Mouse (Mus musculus): Measurements from ENCODE around the gene Prss44.

DNA sequence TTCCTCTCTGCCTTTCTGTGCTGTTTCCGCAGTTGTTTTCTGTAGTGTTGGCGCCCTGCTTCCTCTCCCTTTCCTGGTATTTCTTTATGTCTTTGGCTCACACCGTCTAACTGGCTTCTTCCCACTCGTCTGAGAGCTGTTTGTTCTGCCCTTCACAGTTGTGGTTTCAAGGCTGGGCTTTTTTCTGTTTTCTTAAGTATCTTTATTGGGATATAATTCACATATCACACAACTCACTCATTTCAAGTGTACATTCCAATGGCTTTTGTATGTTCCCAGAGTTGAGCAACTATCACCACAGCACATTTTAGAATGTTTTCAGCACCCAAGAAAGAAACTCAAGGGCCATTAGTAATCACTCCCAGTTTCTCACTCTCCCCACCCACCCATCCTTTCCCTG lies 23.3 kb upstream of the Prss44 start:
- no peak for TF ChIP-seq CTCF (IDR thresholded peaks at IDR 0.05; ENCODE audit: control insufficient read depth, insufficient read depth, insufficient replicate concordance, low read depth, low read length)
- TF ChIP-seq POLR2A (IDR thresholded peaks at IDR 0.05; ENCODE audit: control insufficient read depth, low read depth, low read length) = no peak
